Mouse (Mus musculus): ENCODE measurements around the gene Vmn1r113. TPM values are rescaled to one million over a fixed set of nuclear protein-coding genes. Genes with fewer than 3 reads are reported as not detected.
"Not testable (repeated sequence)": the region's sequence is repeated elsewhere in the genome, so short reads cannot be mapped to it uniquely, and the experiment has no call there.

Vmn1r113 gene
- not detected in 2 replicates for polyA plus RNA-seq (2012; ENCODE audit: insufficient read depth, insufficient read length, low replicate concordance, missing spikeins)

GRCm38 (mm10) chr7:20786985-20787384 lies at the start of gene Vmn1r113:
TSS of gene Vmn1r113 (plus strand) at chr7:20787285.
- 61% methylated on average over 2 of the region's 2 CpGs for WGBS
- not testable (repeated sequence) for H3K4me1 ChIP-seq (ENCODE audit: control insufficient read depth, insufficient read depth, low read length); H3K4me3 ChIP-seq (ENCODE audit: insufficient read depth, low read depth, low read length); H3K27ac ChIP-seq (ENCODE audit: insufficient read depth, low read depth, low read length)

- not testable (repeated sequence) for H3K4me3 ChIP-seq (ENCODE audit: insufficient read depth, low read depth, low read length); H3K4me1 ChIP-seq (ENCODE audit: control insufficient read depth, insufficient read depth, low read length); H3K27ac ChIP-seq (ENCODE audit: insufficient read depth, low read depth, low read length)
- WGBS = no CpG with 5 or more reads among the region's 3 CpGs
These were observed 16.2 kb upstream of the Vmn1r113 start, which contains the start of gene Vmn1r112 for GRCm38 (mm10) chr7:20770885-20771284. TSS of gene Vmn1r112 (plus strand) at chr7:20771185.

- H3K4me1 ChIP-seq (ENCODE audit: control insufficient read depth, insufficient read depth, low read length); H3K27ac ChIP-seq (ENCODE audit: insufficient read depth, low read depth, low read length); H3K4me3 ChIP-seq (ENCODE audit: insufficient read depth, low read depth, low read length): not testable (repeated sequence)
- WGBS = no CpG with 5 or more reads among the region's 5 CpGs
These were observed 25.0 kb downstream of the Vmn1r113 start, which contains the start of gene Vmn1r114 for GRCm38 (mm10) chr7:20812086-20812485. TSS of gene Vmn1r114 (minus strand) at chr7:20812186.

Other genes with a start within 250 kb of the Vmn1r113 start
- gene Gm5726, start 241.5 kb upstream of the Vmn1r113 start, polyA plus RNA-seq (2012; ENCODE audit: insufficient read depth, insufficient read length, low replicate concordance, missing spikeins) = not detected in 2 replicates
- gene Gm4141, start 211.0 kb upstream of the Vmn1r113 start, polyA plus RNA-seq (2012; ENCODE audit: insufficient read depth, insufficient read length, low replicate concordance, missing spikeins) = not detected in 2 replicates
- gene Gm4513, start 188.3 kb upstream of the Vmn1r113 start, polyA plus RNA-seq (2012; ENCODE audit: insufficient read depth, insufficient read length, low replicate concordance, missing spikeins) = not detected in 2 replicates
- gene Vmn1r107, start 118.4 kb upstream of the Vmn1r113 start, polyA plus RNA-seq (2012; ENCODE audit: insufficient read depth, insufficient read length, low replicate concordance, missing spikeins) = not detected in 2 replicates
- not detected in 2 replicates for gene Vmn1r111, start 84.1 kb upstream of the Vmn1r113 start, polyA plus RNA-seq (2012; ENCODE audit: insufficient read depth, insufficient read length, low replicate concordance, missing spikeins)
- gene Gm10668, start 56.7 kb upstream of the Vmn1r113 start, polyA plus RNA-seq (2012; ENCODE audit: insufficient read depth, insufficient read length, low replicate concordance, missing spikeins) = not detected in 2 replicates
- gene Vmn1r112, start 16.1 kb upstream of the Vmn1r113 start, polyA plus RNA-seq (2012; ENCODE audit: insufficient read depth, insufficient read length, low replicate concordance, missing spikeins) = not detected in 2 replicates
- not detected in 2 replicates for gene Vmn1r114, start 24.9 kb downstream of the Vmn1r113 start, polyA plus RNA-seq (2012; ENCODE audit: insufficient read depth, insufficient read length, low replicate concordance, missing spikeins)
- gene Vmn1r115, start 57.7 kb downstream of the Vmn1r113 start, polyA plus RNA-seq (2012; ENCODE audit: insufficient read depth, insufficient read length, low replicate concordance, missing spikeins) = not detected in 2 replicates
- not detected in 2 replicates for gene Vmn1r116, start 85.0 kb downstream of the Vmn1r113 start, polyA plus RNA-seq (2012; ENCODE audit: insufficient read depth, insufficient read length, low replicate concordance, missing spikeins)
- gene Vmn1r117, start 96.8 kb downstream of the Vmn1r113 start, polyA plus RNA-seq (2012; ENCODE audit: insufficient read depth, insufficient read length, low replicate concordance, missing spikeins) = not detected in 2 replicates
- not detected in 2 replicates for gene Vmn1r118, start 125.1 kb downstream of the Vmn1r113 start, polyA plus RNA-seq (2012; ENCODE audit: insufficient read depth, insufficient read length, low replicate concordance, missing spikeins)
- gene Vmn1r119, start 225.2 kb downstream of the Vmn1r113 start, polyA plus RNA-seq (2012; ENCODE audit: insufficient read depth, insufficient read length, low replicate concordance, missing spikeins) = not detected in 2 replicates